Mouse (Mus musculus) myocyte (in vitro differentiated cells): Measurements from ENCODE around the gene Grm1. TPM values are rescaled to one million over a fixed set of nuclear protein-coding genes. Genes with fewer than 3 reads are reported as not detected.

Experiments
- H3K27me3 ChIP-seq: one replicate; pipeline ENCODE4 v1.6.1; 2011; ENCODE audit not compliant: control insufficient read depth, insufficient read depth, insufficient read length
- H3K36me3 ChIP-seq: one replicate; pipeline ENCODE4 v1.6.1; 2011; ENCODE audit not compliant: control insufficient read depth, insufficient read depth
- H3K4me2 ChIP-seq: one replicate; pipeline ENCODE4 v1.6.1; 2011; ENCODE audit warnings: low read depth, control low read depth
- H3K4me3 ChIP-seq: one replicate; pipeline ENCODE4 v1.5.1; 2011; ENCODE audit warnings: mild to moderate bottlenecking, control low read depth, moderate library complexity
- H3K79me2 ChIP-seq: one replicate; pipeline ENCODE4 v1.6.1; 2011; ENCODE audit not compliant: control insufficient read depth, insufficient read depth
- H3ac ChIP-seq: one replicate; pipeline ENCODE4 v1.6.1; 2011; ENCODE audit not compliant: control insufficient read depth, insufficient read length
- CEBPB ChIP-seq: IDR thresholded peaks from 2 replicates; pipeline ENCODE4 v1.6.1; 2011; ENCODE audit warnings: mild to moderate bottlenecking, moderate library complexity; ENCODE audit not compliant: poor library complexity, insufficient read depth, severe bottlenecking
- E2F4 ChIP-seq: IDR thresholded peaks from one replicate; pipeline ENCODE4 v1.6.1; 2011; ENCODE audit warnings: mild to moderate bottlenecking, control low read depth, moderate library complexity; ENCODE audit not compliant: insufficient read depth
- MAX ChIP-seq: IDR thresholded peaks from one replicate; pipeline ENCODE4 v1.6.1; 2011; ENCODE audit warnings: low read depth, mild to moderate bottlenecking, control low read depth
- MYOD1 ChIP-seq, 3 experiments: IDR thresholded peaks; one replicate each; pipeline ENCODE4 v1.6.1; 2011; ENCODE audit warnings: control low read depth in 2 of 3, low read depth in 2 of 3, mild to moderate bottlenecking in 2 of 3, moderate library complexity in 1 of 3; ENCODE audit not compliant: insufficient read length in 2 of 3, control insufficient read depth in 1 of 3
- MYOG ChIP-seq, 3 experiments: IDR thresholded peaks; one replicate each; pipeline ENCODE4 v1.6.1; 2011; ENCODE audit warnings: control low read depth in 2 of 3, low read depth in 2 of 3, mild to moderate bottlenecking in 2 of 3; ENCODE audit not compliant: insufficient read length in 2 of 3, control insufficient read depth in 1 of 3, insufficient read depth in 1 of 3
- POLR2A ChIP-seq: IDR thresholded peaks from one replicate; pipeline ENCODE4 v1.6.1; 2011; ENCODE audit warnings: low read depth, mild to moderate bottlenecking, control low read depth, moderate library complexity; ENCODE audit not compliant: insufficient read length
- POLR2AphosphoS2 ChIP-seq: IDR thresholded peaks from one replicate; pipeline ENCODE4 v1.6.1; 2011; ENCODE audit warnings: low read depth, control low read depth; ENCODE audit not compliant: insufficient read length
- REST ChIP-seq: IDR thresholded peaks from one replicate; pipeline ENCODE4 v1.6.1; 2011; ENCODE audit warnings: mild to moderate bottlenecking, control low read depth, moderate library complexity; ENCODE audit not compliant: insufficient read depth, insufficient read length
- SRF ChIP-seq: IDR thresholded peaks from one replicate; pipeline ENCODE4 v1.6.1; 2011; ENCODE audit warnings: low read depth; ENCODE audit not compliant: control insufficient read depth, insufficient read length
- TCF12 ChIP-seq: IDR thresholded peaks from one replicate; pipeline ENCODE4 v1.6.1; 2011; ENCODE audit warnings: mild to moderate bottlenecking, control low read depth; ENCODE audit not compliant: poor library complexity, insufficient read depth, severe bottlenecking
- TCF3 ChIP-seq: IDR thresholded peaks from one replicate; pipeline ENCODE4 v1.6.1; 2011; ENCODE audit warnings: low read depth, control low read depth; ENCODE audit not compliant: insufficient read length
- USF1 ChIP-seq: IDR thresholded peaks from one replicate; pipeline ENCODE4 v1.6.1; 2011; ENCODE audit warnings: low read depth, mild to moderate bottlenecking, control low read depth, moderate library complexity
- polyA plus RNA-seq: library from polyadenylated mRNA; unstranded; fragments of >200 nt; fragmentation: generic; extraction: Trizol; gene quantifications from one replicate; pipeline ENCODE4 v1.2.1, GENCODE M21; 2012; ENCODE audit warnings: missing spikeins

Grm1 gene
- polyA plus RNA-seq, 1 experiment: 0.01 TPM

DNA sequence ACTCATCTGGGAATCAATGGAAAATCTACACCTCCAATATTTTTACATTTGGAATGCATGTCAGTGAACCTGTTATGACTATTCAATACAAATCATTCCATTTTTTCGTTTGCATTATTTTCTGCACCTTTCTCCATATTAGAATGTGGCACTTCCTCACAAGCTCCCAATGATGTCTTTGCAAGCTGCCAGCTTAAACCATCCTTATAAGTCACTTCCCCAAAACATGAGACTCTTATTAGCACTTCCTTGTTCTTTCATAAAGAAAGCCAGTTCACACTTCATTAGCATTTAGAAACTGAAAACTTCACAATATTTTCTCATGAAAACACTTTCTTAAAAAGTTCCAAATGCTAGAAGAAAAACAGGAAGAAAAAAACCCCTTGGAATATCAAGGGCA, 338.1 kb downstream of the Grm1 start:
- Histone ChIP-seq H3K36me3 (no peaks in the 10 kb centered on the region), H3ac (no peak overlapping the region), H3K27me3 (no peaks in the 10 kb centered on the region), H3K79me2 (no peaks in the 10 kb centered on the region), H3K4me2 (no peak overlapping the region), H3K4me3 (no peak overlapping the region)
- TF ChIP-seq TCF12 (no peak), TCF3 (no peak), SRF (no peak)

DNA sequence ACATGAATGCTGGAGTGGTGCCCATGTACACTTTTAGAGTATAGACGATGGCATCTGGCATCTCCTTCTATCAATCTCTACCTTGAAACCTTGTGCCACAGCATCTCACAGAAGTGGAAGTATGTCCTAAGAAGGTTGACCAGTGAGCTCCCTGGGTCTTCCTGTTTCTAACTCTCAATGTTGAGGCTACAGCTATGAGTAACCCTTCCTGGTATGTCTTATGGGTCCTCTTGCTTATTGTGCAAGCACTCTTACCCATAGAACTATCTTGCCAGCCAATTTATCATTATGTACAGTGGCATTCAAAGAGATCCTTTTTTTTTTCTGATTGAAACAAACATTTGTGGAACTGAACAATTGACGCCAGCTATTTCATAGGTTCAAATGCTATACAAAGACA, 340.0 kb downstream of the Grm1 start:
- Histone ChIP-seq H3K4me3 (no peak overlapping the region), H3K4me2 (no peak overlapping the region), H3ac (no peak overlapping the region), H3K27me3 (no peaks in the 10 kb centered on the region), H3K79me2 (no peaks in the 10 kb centered on the region), H3K36me3 (no peaks in the 10 kb centered on the region)
- TF ChIP-seq CEBPB (peak; percentile 40; the same call in 1 of the 2 replicates), E2F4 (no peak)

DNA sequence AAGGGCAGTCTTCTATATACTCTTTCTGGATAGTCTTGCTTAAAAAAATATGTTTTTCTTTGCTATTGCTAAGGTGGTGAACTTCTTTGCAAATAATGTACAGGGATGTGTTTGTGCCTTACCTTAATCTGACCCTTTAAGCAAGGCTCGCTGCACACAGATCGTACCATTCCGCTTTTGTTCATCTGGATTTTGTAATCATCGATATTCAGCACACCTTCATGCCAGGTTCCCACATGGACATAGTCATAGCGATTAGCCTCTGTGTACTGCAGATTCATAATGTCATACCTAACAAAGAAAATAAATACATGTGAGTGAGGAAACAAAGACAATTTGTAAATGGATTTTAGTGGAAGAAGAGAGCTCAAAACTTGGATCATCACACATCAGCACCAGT, 340.8 kb downstream of the Grm1 start:
- no peak overlapping the region for H3K4me3 ChIP-seq
- H3K4me2 ChIP-seq: no peak overlapping the region
- no peaks in the 10 kb centered on the region for H3K36me3 ChIP-seq
- no peaks in the 10 kb centered on the region for H3K79me2 ChIP-seq
- H3ac ChIP-seq: no peak overlapping the region
- no peak for TF ChIP-seq MYOD1 (IDR thresholded peaks at IDR 0.05; ENCODE audit: control insufficient read depth in 1 of 3, insufficient read length in 2 of 3, low read depth in 2 of 3)
- TF ChIP-seq TCF12: no peak
- TF ChIP-seq POLR2AphosphoS2: no peak
- TF ChIP-seq MAX: no peak
- no peak for TF ChIP-seq CEBPB
- TF ChIP-seq SRF: no peak
- TF ChIP-seq E2F4: no peak
- no peak for TF ChIP-seq MYOG (IDR thresholded peaks at IDR 0.05; ENCODE audit: control insufficient read depth in 1 of 3, insufficient read depth in 1 of 3, insufficient read length in 2 of 3, low read depth in 2 of 3)
- no peak for TF ChIP-seq REST
- no peak for TF ChIP-seq POLR2A
- TF ChIP-seq TCF3: no peak
- no peak for TF ChIP-seq USF1
- H3K27me3 ChIP-seq: no peaks in the 10 kb centered on the region

DNA sequence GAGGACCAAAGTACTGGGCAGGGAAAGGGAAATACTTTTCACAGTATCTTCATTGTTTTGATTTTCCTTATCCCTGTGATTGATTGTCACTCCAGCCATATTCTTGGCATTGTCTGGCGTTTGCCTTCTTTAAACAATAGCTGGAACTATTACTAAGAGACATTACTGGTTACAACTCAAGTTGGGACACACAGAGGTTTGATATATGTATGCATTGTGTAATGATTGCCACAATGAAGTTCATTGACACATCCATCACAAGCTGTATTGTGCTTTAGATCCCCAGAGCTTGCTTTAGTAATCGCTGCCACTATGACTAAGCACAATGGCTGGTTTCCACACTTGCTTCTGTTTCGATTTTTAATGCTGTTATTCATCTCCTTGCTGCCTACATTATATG, 341.4 kb downstream of the Grm1 start:
- H3K27me3 ChIP-seq: no peaks in the 10 kb centered on the region
- no peaks in the 10 kb centered on the region for H3K36me3 ChIP-seq
- TF ChIP-seq MYOG (IDR thresholded peaks at IDR 0.05; ENCODE audit: control insufficient read depth in 1 of 3, insufficient read depth in 1 of 3, insufficient read length in 2 of 3, low read depth in 2 of 3): no peak
- TF ChIP-seq TCF12: no peak
- no peak for TF ChIP-seq REST
- H3ac ChIP-seq: no peak overlapping the region
- H3K4me3 ChIP-seq: no peak overlapping the region
- H3K4me2 ChIP-seq: no peak overlapping the region
- H3K79me2 ChIP-seq: no peaks in the 10 kb centered on the region

DNA sequence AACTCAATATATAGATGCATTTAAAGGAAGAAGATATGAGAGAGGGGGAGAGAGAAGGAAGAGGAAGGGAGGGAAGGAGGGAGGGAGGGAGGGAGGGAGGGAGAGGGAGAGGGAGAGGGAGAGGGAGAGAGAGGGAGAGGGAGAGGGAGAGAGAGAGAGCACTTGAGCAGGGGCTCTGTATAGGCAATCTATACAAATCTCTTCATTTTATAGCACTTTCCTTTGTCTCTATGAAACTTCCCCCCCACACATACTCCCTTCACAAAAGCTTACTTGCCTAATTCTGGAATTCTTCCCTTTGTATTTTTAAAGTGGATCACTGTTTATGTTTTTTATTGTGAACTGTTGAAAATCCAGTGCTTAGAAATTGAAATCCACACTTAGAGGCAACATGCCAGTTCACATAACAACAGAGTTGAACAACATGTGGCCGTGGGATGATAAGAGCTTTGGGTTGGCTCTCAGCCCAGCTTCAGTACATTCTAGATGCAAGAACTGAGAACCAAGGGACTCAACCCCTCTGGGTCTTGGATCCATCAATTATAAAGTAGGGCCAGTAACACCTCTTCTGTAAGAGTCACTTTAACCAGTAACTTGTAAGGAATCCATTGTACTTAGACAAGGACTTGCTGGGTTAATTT, 345.0 kb downstream of the Grm1 start:
- Histone ChIP-seq H3K36me3 (no peaks in the 10 kb centered on the region), H3K4me2 (no peak overlapping the region), H3K4me3 (no peak overlapping the region), H3K79me2 (no peaks in the 10 kb centered on the region), H3ac (no peak overlapping the region), H3K27me3 (no peaks in the 10 kb centered on the region)
- TF ChIP-seq TCF12 (no peak), E2F4 (no peak), MYOD1 (IDR thresholded peaks at IDR 0.05; ENCODE audit: control insufficient read depth in 1 of 3, insufficient read length in 2 of 3, low read depth in 2 of 3) (no peak), POLR2A (no peak), SRF (no peak), MYOG (IDR thresholded peaks at IDR 0.05; ENCODE audit: control insufficient read depth in 1 of 3, insufficient read depth in 1 of 3, insufficient read length in 2 of 3, low read depth in 2 of 3) (no peak), REST (no peak), POLR2AphosphoS2 (no peak), USF1 (no peak), MAX (no peak), TCF3 (no peak)
